Mouse (Mus musculus): ENCODE data around the gene Smim10l2a.

DNA sequence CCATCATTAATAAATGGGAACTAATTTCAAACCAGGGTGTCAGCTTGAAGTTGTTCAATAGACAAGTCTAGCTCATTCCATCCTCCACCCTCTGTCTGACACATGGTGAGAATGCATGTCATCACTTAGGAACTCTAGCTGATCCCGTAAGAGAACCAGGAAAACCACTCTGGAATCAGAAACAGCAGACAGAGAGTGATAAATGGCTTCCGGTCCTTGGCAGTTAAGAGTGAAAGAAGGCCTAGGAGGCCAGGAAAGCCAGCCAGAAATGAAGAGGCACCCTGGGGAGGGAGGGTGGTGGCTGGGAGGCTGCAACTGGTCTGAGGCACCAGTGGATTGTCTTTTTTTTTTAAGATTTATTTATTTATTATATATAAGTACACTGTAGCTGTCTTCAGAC lies 6.5 kb downstream of the Smim10l2a start:
- TF ChIP-seq CTCF (IDR thresholded peaks at IDR 0.05; ENCODE audit: low read depth, low read length) = no peak
- no peak for TF ChIP-seq GATA1 (IDR thresholded peaks at IDR 0.05; ENCODE audit: borderline replicate concordance, low read length)
- TF ChIP-seq TAL1 (conservative IDR thresholded peaks at IDR 0.05; ENCODE audit: low read depth, low read length) = no peak
- no peak for TF ChIP-seq GATA2 (IDR thresholded peaks at IDR 0.05; ENCODE audit: borderline replicate concordance, low read depth, low read length)
